Mouse (Mus musculus) stomach, postnatal 0 days (tissue): ENCODE measurements around the gene Ankmy1.

ENCODE experiments used
- CTCF ChIP-seq: IDR thresholded peaks from 2 replicates; pipeline ENCODE4 v1.5.1; 2016; ENCODE audit warnings: antibody characterized with exemption, low read depth, mild to moderate bottlenecking, moderate library complexity
- EP300 ChIP-seq: optimal IDR thresholded peaks from 2 replicates; pipeline ENCODE3; 2016; ENCODE audit warnings: antibody characterized with exemption

DNA sequence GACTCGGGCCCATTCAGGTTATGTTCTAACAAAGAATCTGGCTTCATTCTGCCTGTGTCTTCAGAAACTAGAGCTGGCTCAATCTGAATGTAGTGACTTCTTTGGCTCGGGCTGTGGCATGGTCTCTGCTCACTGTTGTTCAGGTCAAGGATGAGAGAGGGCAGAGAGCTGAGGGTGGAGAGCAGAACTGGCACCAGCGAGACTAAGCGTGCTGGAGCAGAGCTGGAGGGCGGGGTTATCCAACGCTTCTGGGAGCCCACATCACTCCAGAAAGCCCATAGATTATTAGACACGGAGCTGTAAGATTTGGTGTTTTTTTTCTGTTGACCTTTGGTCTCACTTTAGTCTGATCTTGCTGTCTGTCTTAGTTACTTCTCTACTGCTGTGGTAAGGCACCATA lies 30.0 kb downstream of the Ankmy1 start:
- no peak for TF ChIP-seq CTCF
- no peak for TF ChIP-seq EP300
